Mouse (Mus musculus): Measurements from ENCODE around the gene Sema3b. TPM values are rescaled to one million over a fixed set of nuclear protein-coding genes. Genes with fewer than 3 reads are reported as not detected.
A peak's percentile ranks its signal among the peaks of the same experiment; 100 is the strongest.
"Not testable (repeated sequence)": the region's sequence is repeated elsewhere in the genome, so short reads cannot be mapped to it uniquely, and the experiment has no call there.

Sema3b gene
- polyA plus RNA-seq, 1 experiment: not detected

DNA sequence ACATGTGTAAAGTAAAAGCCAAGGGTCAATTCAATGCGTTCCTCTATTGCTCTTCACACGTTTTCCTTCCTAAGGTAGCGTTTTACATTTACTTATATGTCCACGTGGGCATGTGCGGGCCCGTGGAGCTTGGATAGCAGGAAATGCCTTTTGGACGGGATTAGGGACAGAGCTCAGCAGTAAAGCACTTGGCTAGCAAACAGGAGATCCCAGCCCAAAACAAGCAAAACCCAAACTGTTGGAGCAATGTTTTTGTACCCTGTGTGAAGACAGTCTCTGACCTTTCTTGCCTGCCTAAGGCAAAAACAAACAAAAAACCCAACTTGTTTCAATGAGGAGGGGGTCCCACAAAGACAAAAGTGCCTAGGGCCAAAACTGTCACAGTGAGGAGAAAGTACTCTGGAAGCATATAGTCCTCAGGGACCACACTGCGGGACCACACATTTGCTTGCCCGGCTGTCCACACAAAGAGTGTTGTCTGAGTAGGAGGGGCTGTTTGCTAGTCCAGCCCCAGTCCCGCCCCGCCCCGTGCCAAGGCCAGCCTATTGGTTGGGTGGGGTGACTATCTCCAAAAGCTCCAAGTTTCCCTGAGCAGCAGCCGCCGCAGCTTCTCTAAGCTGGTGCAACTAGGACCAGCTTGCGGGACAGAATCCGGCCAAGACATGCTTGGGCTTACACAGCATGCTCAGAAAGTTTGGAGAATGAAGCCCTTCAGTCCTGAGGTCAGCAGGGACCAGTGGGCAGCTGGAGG, 32.5 kb downstream of the Sema3b start, which contains the start of gene Hyal1:
Hyal1 (plus strand) TSS at position 571 of the 751 bp plus-strand sequence.
- Histone ChIP-seq H3K4me3 (ENCODE audit: insufficient read depth, low read length) (peak within 1 kb of the TSS; percentile 29), H3K4me1 (ENCODE audit: control insufficient read depth, insufficient read depth, low read length) (peaks cover 36% of the 10 kb centered on the region), H3K27ac (ENCODE audit: insufficient read depth, low read depth, low read length) (no peak within 1 kb of the TSS)
- TF ChIP-seq CTCF (IDR thresholded peaks at IDR 0.05; ENCODE audit: low read depth, low read length) (no peak), POLR2A (IDR thresholded peaks at IDR 0.05; ENCODE audit: borderline replicate concordance, low read depth, low read length) (no peak)

DNA sequence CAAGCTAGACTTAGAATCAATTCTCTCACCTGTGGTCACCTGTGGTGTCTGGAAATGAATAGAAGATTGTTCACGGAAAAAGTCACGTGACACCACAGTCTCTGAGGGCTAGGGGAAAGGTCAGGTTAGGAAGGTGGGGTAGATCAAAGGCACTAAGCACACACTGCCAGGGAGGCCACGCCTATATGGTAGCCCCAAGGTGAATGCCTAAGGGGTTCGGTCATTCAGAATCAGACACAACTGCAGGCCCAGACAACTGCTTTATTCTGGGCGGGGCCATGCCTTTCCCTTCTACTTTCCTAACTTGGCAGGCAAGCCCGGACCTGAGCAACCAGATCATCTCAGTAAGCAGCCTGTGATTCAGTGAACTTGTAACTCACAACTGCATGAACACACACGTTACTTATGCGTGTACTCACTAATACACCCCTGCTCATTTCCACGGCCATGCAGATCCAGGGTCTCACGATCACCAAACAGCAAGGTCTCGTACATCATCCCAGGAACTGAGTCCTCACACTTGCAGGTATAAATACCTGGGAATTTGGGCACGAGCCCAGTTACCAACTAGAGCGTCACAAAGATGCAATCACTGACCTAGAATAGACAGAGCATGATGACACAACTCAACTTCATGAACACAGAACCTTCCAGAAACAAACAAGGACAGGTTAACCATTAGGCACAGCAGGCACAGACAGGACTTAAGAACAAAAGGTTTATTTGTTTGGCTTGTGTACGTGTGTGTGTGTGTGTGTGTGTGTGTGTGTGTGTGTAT, 33.3 kb downstream of the Sema3b start:
- no peak for TF ChIP-seq POLR2A (IDR thresholded peaks at IDR 0.05; ENCODE audit: borderline replicate concordance, low read depth, low read length)
- no peak for TF ChIP-seq CTCF (IDR thresholded peaks at IDR 0.05; ENCODE audit: low read depth, low read length)
- H3K4me1 ChIP-seq (ENCODE audit: control insufficient read depth, insufficient read depth, low read length): peaks cover 40% of the 10 kb centered on the region
- no peak overlapping the region for H3K4me3 ChIP-seq (ENCODE audit: insufficient read depth, low read length)
- H3K27ac ChIP-seq (ENCODE audit: insufficient read depth, low read depth, low read length): no peak overlapping the region

DNA sequence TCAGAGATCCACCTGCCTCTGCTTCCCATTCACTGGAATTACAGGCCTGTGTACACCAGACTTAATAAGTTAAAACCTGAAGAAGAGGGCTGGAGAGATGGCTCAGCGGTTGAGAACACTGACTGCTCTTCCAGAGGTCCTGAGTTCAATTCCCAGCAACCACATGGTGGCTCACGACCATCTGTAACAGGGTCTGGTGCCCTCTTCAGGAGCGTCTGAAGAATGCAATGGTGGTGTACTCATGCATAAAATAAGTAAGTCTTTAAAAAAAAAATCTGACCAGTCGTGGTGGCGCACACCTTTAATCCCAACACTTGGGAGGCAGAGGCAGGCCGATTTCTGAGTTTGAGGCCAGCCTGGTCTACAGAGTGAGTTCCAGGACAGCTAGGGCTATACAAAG, 35.3 kb downstream of the Sema3b start:
- H3K4me3 ChIP-seq (ENCODE audit: insufficient read depth, low read length); H3K27ac ChIP-seq (ENCODE audit: insufficient read depth, low read depth, low read length): not testable (repeated sequence)
- H3K4me1 ChIP-seq (ENCODE audit: control insufficient read depth, insufficient read depth, low read length): peaks cover 41% of the 10 kb centered on the region

DNA sequence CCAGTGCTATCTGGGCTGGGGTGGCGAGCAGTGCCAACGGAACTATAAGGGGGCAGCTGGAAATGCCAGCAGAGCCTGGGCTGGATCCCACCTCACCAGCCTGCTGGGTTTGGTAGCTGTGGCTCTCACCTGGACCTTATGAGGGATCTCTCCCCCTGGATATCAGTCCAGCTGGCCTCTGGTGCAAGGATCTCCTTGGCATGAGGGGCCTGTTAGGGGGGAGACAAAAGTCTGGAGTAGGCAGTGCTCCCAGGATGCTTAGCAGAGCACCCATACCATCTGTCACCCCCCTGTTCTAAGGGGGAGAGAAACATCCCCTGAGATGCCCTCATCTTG, 36.7 kb downstream of the Sema3b start:
- Histone ChIP-seq H3K4me1 (ENCODE audit: control insufficient read depth, insufficient read depth, low read length) (peaks cover 43% of the 10 kb centered on the region), H3K27ac (ENCODE audit: insufficient read depth, low read depth, low read length) (no peak overlapping the region), H3K4me3 (ENCODE audit: insufficient read depth, low read length) (no peak overlapping the region)
- TF ChIP-seq CTCF (IDR thresholded peaks at IDR 0.05; ENCODE audit: low read depth, low read length) (no peak), POLR2A (IDR thresholded peaks at IDR 0.05; ENCODE audit: borderline replicate concordance, low read depth, low read length) (no peak)

DNA sequence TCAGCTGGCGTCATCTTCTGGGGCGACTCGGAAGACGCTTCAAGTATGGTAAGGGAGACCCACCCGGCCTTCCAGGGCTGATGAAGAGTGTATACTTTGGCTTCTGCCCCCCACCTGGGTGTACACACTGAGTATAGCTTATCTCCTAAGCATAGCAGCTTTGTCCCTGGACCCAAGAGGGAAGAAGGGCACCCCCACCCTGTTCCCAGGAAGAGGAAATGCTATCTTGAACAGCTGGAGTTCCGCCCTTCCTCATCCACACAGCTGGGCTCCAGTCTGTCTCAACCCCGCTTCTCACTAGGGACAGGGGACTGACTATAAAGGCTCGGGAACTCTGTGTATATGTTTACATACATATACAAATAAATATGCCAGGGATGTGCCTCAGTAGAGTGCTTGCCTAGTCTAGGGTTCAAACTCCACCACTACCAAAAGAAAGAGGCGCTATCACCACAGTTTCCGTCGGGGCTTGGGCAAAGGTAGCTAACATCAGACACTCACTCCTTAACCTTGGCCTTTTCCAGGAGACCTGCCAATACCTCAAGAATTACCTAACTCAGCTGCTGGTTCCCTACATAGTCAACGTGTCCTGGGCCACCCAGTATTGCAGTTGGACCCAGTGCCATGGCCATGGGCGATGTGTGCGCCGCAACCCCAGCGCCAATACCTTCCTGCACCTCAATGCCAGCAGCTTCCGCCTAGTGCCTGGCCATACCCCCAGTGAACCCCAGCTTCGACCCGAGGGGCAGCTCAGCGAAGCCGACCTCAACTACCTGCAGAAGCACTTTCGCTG, 37.3 kb downstream of the Sema3b start:
- no peak overlapping the region for H3K4me3 ChIP-seq (ENCODE audit: insufficient read depth, low read length)
- peaks cover 49% of the 10 kb centered on the region for H3K4me1 ChIP-seq (ENCODE audit: control insufficient read depth, insufficient read depth, low read length)
- H3K27ac ChIP-seq (ENCODE audit: insufficient read depth, low read depth, low read length): no peak overlapping the region
- no peak for TF ChIP-seq POLR2A (IDR thresholded peaks at IDR 0.05; ENCODE audit: borderline replicate concordance, low read depth, low read length)
- no peak for TF ChIP-seq CTCF (IDR thresholded peaks at IDR 0.05; ENCODE audit: low read depth, low read length)

DNA sequence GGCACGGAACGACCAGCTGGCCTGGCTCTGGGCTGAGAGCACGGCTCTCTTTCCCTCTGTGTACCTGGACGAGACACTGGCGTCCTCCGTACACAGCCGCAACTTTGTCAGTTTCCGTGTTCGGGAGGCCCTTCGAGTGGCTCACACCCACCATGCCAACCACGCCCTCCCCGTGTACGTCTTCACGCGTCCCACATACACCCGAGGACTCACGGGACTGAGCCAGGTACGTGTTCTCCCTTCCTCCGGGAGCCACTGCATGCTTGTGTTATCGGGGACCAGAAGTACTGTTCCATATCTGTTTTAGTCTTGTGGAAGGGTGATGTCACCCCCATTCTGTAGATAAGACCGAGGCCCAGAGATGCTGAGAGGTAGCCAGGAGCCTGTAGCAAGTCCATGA, 38.2 kb downstream of the Sema3b start:
- H3K4me3 ChIP-seq (ENCODE audit: insufficient read depth, low read length): no peak overlapping the region
- H3K4me1 ChIP-seq (ENCODE audit: control insufficient read depth, insufficient read depth, low read length): peaks cover 56% of the 10 kb centered on the region
- TF ChIP-seq CTCF (IDR thresholded peaks at IDR 0.05; ENCODE audit: low read depth, low read length): no peak
- no peak overlapping the region for H3K27ac ChIP-seq (ENCODE audit: insufficient read depth, low read depth, low read length)

DNA sequence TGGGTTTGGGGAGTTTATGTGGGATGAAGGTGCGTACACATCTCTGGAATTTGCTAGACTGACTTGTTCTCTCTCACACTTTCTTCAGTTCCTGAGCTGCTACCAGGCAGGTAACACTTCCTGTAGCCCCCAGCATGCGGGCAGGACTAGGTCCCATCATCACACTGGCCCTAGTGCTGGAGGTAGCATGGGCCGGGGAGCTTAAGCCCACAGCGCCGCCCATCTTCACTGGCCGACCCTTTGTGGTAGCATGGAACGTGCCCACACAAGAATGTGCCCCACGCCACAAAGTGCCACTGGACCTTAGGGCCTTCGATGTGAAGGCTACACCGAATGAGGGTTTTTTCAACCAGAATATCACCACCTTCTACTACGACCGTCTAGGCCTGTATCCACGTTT, 39.0 kb downstream of the Sema3b start:
- Histone ChIP-seq H3K27ac (ENCODE audit: insufficient read depth, low read depth, low read length) (no peak overlapping the region), H3K4me1 (ENCODE audit: control insufficient read depth, insufficient read depth, low read length) (peaks cover 60% of the 10 kb centered on the region), H3K4me3 (ENCODE audit: insufficient read depth, low read length) (peak overlapping the region; percentile 85)
- TF ChIP-seq CTCF (IDR thresholded peaks at IDR 0.05; ENCODE audit: low read depth, low read length) (no peak), POLR2A (IDR thresholded peaks at IDR 0.05; ENCODE audit: borderline replicate concordance, low read depth, low read length) (no peak)

DNA sequence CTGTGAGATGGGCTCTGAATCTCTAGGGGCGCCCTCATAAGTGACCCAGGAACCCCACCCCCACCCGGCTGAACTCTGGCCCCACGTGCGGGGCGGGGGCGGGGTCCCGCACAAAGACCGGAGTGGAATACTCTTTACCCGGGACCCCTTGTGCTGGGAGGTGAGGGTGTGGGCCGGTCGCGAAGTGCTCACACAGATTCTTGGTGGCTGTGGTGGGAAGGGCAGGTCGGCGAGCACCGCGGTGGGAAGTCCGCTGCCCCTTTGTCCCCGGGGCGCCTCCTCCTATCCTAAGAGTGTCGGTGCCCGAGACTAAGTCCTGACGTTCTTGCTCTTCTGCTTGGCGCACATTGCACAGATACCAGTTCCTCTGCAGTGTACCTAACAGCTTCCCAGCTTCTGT, 39.8 kb downstream of the Sema3b start:
- Histone ChIP-seq H3K4me3 (ENCODE audit: insufficient read depth, low read length) (peak overlapping the region; percentile 85), H3K4me1 (ENCODE audit: control insufficient read depth, insufficient read depth, low read length) (peaks cover 54% of the 10 kb centered on the region), H3K27ac (ENCODE audit: insufficient read depth, low read depth, low read length) (peak overlapping the region; percentile 46)
- TF ChIP-seq POLR2A (IDR thresholded peaks at IDR 0.05; ENCODE audit: borderline replicate concordance, low read depth, low read length): no peak
- TF ChIP-seq CTCF (IDR thresholded peaks at IDR 0.05; ENCODE audit: low read depth, low read length): no peak

DNA sequence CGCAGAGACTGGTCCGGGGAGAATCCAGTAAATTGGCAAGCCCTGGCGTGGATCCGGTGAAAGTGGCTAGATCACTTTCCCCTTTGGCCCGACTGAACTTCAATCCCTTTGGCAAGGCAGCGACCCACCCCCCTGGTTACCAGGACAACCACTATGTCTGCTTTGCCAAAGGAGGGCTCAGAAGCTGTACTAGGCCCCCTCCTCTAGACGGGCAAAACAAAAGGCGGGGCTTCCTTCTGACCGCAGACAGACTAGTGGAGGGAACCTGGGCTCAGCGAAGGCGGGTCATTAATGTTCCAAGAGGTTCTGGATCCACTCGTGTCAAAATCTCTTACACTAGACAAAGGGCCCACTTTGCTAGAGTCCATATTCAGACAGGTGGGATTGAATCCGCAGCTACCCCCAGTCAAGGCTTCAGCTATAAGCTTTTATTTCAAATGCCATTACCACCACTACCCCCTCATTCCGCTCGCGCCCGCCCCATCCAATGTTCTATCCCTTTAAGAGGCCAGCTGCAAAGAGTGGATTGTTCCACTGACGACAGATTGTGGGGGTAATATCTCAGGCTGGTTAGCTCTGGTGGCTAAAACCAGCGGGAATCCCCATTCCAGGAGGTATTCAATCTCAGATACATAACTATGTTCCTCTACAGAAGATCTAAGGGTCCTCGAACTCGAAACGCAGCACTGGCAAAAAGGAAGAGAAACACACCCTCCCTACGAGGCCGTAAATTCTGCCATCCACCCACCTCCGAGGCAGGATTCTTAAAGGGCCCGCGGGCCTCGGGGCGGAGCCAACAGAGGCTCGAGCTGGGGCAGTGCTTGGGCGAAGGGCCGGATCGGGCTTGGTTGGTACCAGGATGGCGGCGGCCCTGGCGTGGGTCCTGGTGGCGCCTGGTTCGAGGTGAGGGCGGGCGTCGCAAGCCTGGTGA, 40.4 kb downstream of the Sema3b start:
- Histone ChIP-seq H3K4me3 (ENCODE audit: insufficient read depth, low read length) (peak overlapping the region; percentile 85), H3K27ac (ENCODE audit: insufficient read depth, low read depth, low read length) (peak overlapping the region; percentile 76), H3K4me1 (ENCODE audit: control insufficient read depth, insufficient read depth, low read length) (peaks cover 56% of the 10 kb centered on the region)
- TF ChIP-seq POLR2A (IDR thresholded peaks at IDR 0.05; ENCODE audit: borderline replicate concordance, low read depth, low read length) (no peak), CTCF (IDR thresholded peaks at IDR 0.05; ENCODE audit: low read depth, low read length) (no peak)
